Mouse (Mus musculus) CD4-positive helper T cell, adult 2 months (primary cell): ENCODE data around the gene Gm27179.
"Not testable (repeated sequence)": the region's sequence is repeated elsewhere in the genome, so short reads cannot be mapped to it uniquely, and the experiment has no call there.

Source experiments
- DNase-seq: peaks from one replicate; pipeline ENCODE4 v3.0.0-alpha.2; 2012; ENCODE audit warnings: low read depth, missing footprints, low spot score

Gene Gm27179

GRCm38 (mm10) chr14:69473941-69474646 lies 38.3 kb downstream of the Gm27179 start:
- DNase-seq = not testable (repeated sequence)

DNA sequence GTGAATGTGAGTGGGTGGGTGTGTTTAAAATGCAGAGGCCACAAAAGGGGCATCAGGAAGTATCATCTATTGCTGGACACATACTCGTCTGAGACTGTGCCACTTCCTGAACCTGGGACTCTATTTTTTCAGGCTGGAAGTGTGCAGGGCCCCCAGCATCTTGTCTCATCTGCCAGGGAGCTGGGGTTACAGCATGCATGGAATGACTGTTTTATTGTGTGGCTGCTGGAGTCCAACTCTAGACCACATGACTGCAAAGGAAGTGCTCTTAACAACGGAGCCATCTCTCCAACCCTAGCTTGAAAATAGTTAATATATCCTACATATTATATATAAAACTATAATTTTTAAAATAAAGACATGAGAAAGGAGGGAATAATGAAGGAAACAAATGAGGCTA lies 39.0 kb downstream of the Gm27179 start:
- DNase-seq = not testable (repeated sequence)

GRCm38 (mm10) chr14:69470122-69470708 lies 42.1 kb downstream of the Gm27179 start:
- DNase-seq = not testable (repeated sequence)

GRCm38 (mm10) chr14:69467612-69468366 lies 44.6 kb downstream of the Gm27179 start:
- not testable (repeated sequence) for DNase-seq

DNA sequence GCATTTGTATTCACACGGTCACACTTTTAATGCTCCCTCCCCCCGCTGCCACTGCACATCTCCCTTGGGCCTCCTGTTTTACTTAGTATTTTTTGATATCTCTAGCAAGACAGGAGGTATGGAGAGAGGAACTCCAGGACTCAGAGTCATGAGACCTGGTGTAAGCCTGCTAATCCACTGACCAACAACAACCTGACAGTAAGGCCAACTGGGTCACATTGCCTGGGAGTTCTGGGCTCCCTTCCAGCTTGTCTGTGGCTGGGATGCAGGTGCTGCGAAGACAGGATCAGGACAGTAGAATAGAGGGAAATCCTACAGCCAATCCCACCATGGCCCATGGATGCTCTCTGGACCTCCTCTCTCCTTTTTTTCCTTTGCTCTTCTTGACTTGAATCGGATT lies 47.9 kb downstream of the Gm27179 start:
- not testable (repeated sequence) for DNase-seq
